Mouse (Mus musculus) kidney, adult 2 months (tissue): ENCODE measurements at regions not wholly inside any gene's neighbourhood (a gene's known extent, or its start where the extent isn't known, plus 50 kb on each side); places are given as distances from the start of the nearest gene placed in this dataset.

ENCODE experiments used
- CTCF ChIP-seq: fragments of 200-500 bp; conservative IDR thresholded peaks from 2 replicates; pipeline ENCODE4 v1.5.1; 2011; ENCODE audit warnings: low read depth, mild to moderate bottlenecking, control low read depth, low read length, moderate library complexity, mixed read lengths; ENCODE audit not compliant: insufficient read depth, insufficient read length
- POLR2A ChIP-seq: fragments of 200-500 bp; IDR thresholded peaks from one replicate; pipeline ENCODE4 v1.6.1; 2011; ENCODE audit warnings: low read depth, low read length, control low read depth

DNA sequence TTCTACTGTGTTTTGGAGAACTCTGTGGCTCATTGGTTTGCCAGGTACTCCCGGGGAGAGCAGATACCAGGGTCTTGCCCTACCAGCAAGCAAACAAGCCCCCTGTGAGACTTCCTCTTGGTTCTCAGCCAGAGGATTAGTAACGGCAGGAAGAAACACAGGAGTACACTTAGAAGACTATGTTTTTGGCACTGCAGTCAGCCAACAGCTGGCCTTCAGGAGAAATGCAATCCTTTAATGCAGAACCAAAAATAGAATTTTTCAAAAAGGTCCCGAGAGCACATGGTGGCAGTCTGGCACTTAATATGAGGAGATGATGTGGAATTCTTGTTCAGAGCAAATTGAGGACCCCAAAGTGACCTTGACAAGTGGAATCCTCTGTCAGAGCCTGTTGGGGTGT, 189.8 kb downstream of the Faxc start:
- TF ChIP-seq CTCF, result no peak
- TF ChIP-seq POLR2A, result no peak
